Comparison of ENCODE assay signal across 8 mouse cellular contexts in genomic region chr7:80026118-80026989, GRCm38 (mm10). TPM values are rescaled to one million over a fixed set of nuclear protein-coding genes. Genes with fewer than 3 reads are reported as not detected.
DNase-seq lines count a peak whose midpoint lies in the region; ATAC-seq lines count a peak whose summit lies in the region.

No protein-coding gene starts in this region.

- peak overlapping the region; percentile 96 for H3K4me2 ChIP-seq in heart, embryonic 13.5 days
- H3K4me2 ChIP-seq in lung, embryonic 15.5 days: peak overlapping the region; percentile 95

- peaks cover 48% of the 10 kb centered on the region for H3K4me1 ChIP-seq in embryonic facial prominence, embryonic 10.5 days
- H3K4me1 ChIP-seq in heart, embryonic 13.5 days: peaks cover 47% of the 10 kb centered on the region
- H3K4me1 ChIP-seq in lung, embryonic 15.5 days: peaks cover 33% of the 10 kb centered on the region

- WGBS in embryonic facial prominence, embryonic 10.5 days: 1% methylated on average over 59 of the region's 59 CpGs
- WGBS in heart, embryonic 13.5 days: 1% methylated on average over 50 of the region's 59 CpGs
- under 1% methylated on average over 37 of the region's 59 CpGs for WGBS in lung, embryonic 15.5 days

- peak overlapping the region; percentile 98 for H3K27ac ChIP-seq in embryonic facial prominence, embryonic 10.5 days (replicated peaks)
- H3K27ac ChIP-seq in heart, embryonic 13.5 days (replicated peaks): peak overlapping the region; percentile 98
- H3K27ac ChIP-seq in lung, embryonic 15.5 days: peak overlapping the region; percentile 100

- no peaks in the 10 kb centered on the region for H3K9me3 ChIP-seq in embryonic facial prominence, embryonic 10.5 days
- no peaks in the 10 kb centered on the region for H3K9me3 ChIP-seq in heart, embryonic 13.5 days
- H3K9me3 ChIP-seq in lung, embryonic 15.5 days: no peaks in the 10 kb centered on the region

- ATAC-seq in heart, embryonic 13.5 days (ENCODE audit: extremely low read depth, insufficient number of reproducible peaks, low FRiP score, low TSS enrichment): no peak
- ATAC-seq in lung, embryonic 15.5 days (ENCODE audit: borderline replicate concordance, extremely low read depth, low FRiP score, low TSS enrichment): peak; percentile 33
- no peak for ATAC-seq in erythroid progenitor cell, adult 5-6 weeks (replicated peaks; ENCODE audit: low FRiP score, poor library complexity, severe bottlenecking)

- H3K9ac ChIP-seq in heart, embryonic 13.5 days: peak overlapping the region; percentile 98
- H3K9ac ChIP-seq in lung, embryonic 15.5 days: peak overlapping the region; percentile 86

- peak; percentile 72 for DNase-seq in CD4-positive helper T cell, adult 2 months (ENCODE audit: low read depth, low spot score)
- peak; percentile 41 for DNase-seq in T-cell, adult 2 months (ENCODE audit: low spot score)
- peak; percentile 82 for DNase-seq in embryonic facial prominence, embryonic 10.5 days (ENCODE audit: low spot score)
- DNase-seq in kidney, postnatal 4 days: peak; percentile 63 to 77
- DNase-seq in retina, postnatal 1 day: peak; percentile 85

- H3K27me3 ChIP-seq in embryonic facial prominence, embryonic 10.5 days (replicated peaks; ENCODE audit: low read depth, poor library complexity, severe bottlenecking): no peaks in the 10 kb centered on the region
- no peaks in the 10 kb centered on the region for H3K27me3 ChIP-seq in heart, embryonic 13.5 days (replicated peaks)
- H3K27me3 ChIP-seq in lung, embryonic 15.5 days: no peaks in the 10 kb centered on the region

- H3K36me3 ChIP-seq in embryonic facial prominence, embryonic 10.5 days (replicated peaks): peaks cover 14% of the 10 kb centered on the region
- no peaks in the 10 kb centered on the region for H3K36me3 ChIP-seq in heart, embryonic 13.5 days
- H3K36me3 ChIP-seq in lung, embryonic 15.5 days: no peaks in the 10 kb centered on the region

- peak overlapping the region; percentile 92 for H3K4me3 ChIP-seq in embryonic facial prominence, embryonic 10.5 days
- H3K4me3 ChIP-seq in heart, embryonic 13.5 days: peak overlapping the region; percentile 89
- peak overlapping the region; percentile 70 for H3K4me3 ChIP-seq in lung, embryonic 15.5 days

RNA-seq across cellular contexts. Expression of gene Zfp710, which starts 1.7 kb away (rescaled TPM):
- 21.5 and 25.2 TPM in 2 replicates for polyA plus RNA-seq in embryonic facial prominence, embryonic 10.5 days (2016; fragmentation: Nextera tagmentation; extraction: Ambion mirVana)
- polyA plus RNA-seq in heart, embryonic 13.5 days (2015; fragmentation: Nextera tagmentation; extraction: Ambion mirVana): 11.6 and 12.1 TPM in 2 replicates
- polyA plus RNA-seq in lung, embryonic 15.5 days (2015; fragmentation: Nextera tagmentation; extraction: Ambion mirVana): 15.5 and 17.6 TPM in 2 replicates
- total RNA-seq in erythroid progenitor cell, adult 5-6 weeks (2015; ENCODE audit: low replicate concordance): 5.4 and 10.9 TPM in 2 replicates
- total RNA-seq in erythroid progenitor cell, adult 5-6 weeks (2017; ENCODE audit: low replicate concordance): 2.4 and 3.6 TPM in 2 replicates
